Mouse (Mus musculus) megakaryocyte, embryonic 14.5 days (primary cell): ENCODE data around the gene Cercam.

Experiments used
- FLI1 ChIP-seq: IDR thresholded peaks from 2 replicates; pipeline ENCODE4 v1.6.1; 2012; ENCODE audit warnings: low read length, inconsistent platforms, mixed read lengths
- GATA1 ChIP-seq: IDR thresholded peaks from 3 replicates; pipeline ENCODE4 v1.6.1; 2012; ENCODE audit warnings: mixed read lengths, low read length, inconsistent platforms, borderline replicate concordance

DNA sequence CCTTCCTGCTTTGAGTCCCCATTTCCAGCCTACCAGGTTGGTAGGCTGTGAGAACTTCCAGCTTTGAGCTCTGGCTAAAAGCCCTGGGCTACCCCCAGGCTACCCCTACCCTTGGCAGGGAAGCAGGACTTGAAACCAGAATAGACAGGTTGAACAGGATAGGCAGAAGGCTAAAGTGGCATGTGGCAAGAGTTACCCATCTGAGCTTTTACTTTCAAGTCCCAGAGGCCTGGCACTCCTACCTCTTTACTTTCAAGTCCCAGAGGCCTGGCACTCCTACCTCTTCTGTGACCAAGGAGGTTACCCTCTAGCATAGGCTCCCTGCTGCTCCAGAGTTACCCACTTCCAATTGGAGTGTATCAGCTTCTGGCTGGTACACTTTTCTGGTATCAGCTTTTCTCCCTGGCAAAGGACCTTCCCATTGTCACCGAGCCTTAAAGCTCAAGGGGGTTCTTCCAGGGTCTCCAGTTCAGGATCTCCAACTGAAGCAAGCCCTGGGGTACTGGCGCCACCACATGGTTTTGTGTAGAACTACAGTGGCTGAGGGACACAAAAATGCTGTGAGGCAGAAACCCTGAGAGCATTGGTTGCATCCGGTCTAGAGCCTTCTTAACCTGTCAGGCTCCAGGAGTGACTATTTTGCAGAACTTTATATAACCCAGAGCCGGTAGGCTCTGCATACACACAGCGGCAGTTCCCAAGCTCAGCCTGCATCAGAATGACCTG, 10.1 kb upstream of the Cercam start:
- TF ChIP-seq GATA1 = no peak
- TF ChIP-seq FLI1 = no peak
